Mouse (Mus musculus): ENCODE measurements around the gene Nod1.

DNA sequence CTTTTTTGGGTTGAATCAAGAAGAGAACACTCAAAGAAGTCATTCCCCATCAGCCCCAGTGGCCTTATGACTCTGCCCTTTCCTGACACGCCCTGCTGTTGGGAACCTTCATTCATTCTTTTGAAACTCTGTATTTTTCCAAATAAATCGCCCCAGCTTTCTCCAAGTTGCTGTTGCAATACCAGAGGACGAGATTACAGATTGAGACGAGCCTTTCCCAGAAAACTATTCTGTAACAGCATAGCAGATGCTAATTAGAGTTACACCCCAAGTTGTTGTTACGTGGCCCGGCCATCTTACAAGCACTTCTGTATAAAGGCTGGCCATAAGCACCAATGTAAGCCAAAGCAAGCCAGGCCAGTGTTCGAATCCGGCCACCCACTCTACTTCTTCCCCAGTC, 14.8 kb downstream of the Nod1 start:
- TF ChIP-seq CTCF (IDR thresholded peaks at IDR 0.05; ENCODE audit: low read depth), result no peak
- no peak for TF ChIP-seq EP300 (IDR thresholded peaks at IDR 0.05; ENCODE audit: low read depth)

Measured in liver, embryonic 14.5 days (tissue).